In the genomic region with DNA sequence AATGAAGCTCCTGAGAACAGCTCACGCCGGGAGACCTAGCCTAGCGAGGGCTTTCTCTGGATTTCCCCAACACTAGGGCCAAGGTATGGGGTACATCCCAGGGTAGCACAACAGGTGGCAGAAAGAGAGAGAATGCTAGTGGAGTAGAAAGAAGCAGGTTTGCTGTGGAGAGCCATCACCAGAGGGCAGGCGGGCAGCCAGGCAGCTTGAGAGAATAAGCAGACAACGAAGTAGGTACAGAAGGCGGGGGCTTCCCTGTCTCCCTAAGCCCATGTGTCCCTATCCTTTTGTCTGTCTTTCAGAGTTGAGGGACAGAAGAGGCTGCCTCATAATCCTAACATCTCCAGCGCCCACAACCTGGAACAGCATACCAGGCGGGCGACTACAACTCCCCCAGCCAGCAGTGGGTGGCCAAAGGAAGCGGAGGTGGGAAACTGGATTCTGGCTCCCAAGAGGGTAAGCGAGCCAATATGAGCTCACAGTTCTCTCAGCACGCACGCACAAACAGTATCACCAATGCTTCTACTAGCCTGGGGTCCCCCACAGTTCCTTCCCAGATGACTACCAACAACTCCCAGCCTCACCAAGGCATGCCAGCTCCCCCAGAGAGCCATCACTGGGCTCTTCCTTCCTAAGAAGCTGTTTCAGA, we compare ENCODE assay signal across 8 mouse cellular contexts. TPM values are rescaled to one million over a fixed set of nuclear protein-coding genes. Genes with fewer than 3 reads are reported as not detected.
DNase-seq lines count a peak whose midpoint lies in the region; ATAC-seq lines count a peak whose summit lies in the region.

No protein-coding gene starts in this region.

- H3K36me3 ChIP-seq in heart, embryonic 14.5 days (ENCODE audit: control insufficient read depth, insufficient read depth, low read length), result peaks cover 32% of the 10 kb centered on the region
- no peaks in the 10 kb centered on the region for H3K36me3 ChIP-seq in hindbrain, embryonic 11.5 days (ENCODE audit: control insufficient read depth, insufficient read depth, low read length)
- H3K36me3 ChIP-seq in midbrain, embryonic 12.5 days, result no peaks in the 10 kb centered on the region

- H3K9ac ChIP-seq in heart, embryonic 14.5 days (ENCODE audit: low read length), result peak overlapping the region; percentile 88
- no peak overlapping the region for H3K9ac ChIP-seq in hindbrain, embryonic 11.5 days (ENCODE audit: low read depth, low read length)
- peak overlapping the region; percentile 89 for H3K9ac ChIP-seq in midbrain, embryonic 12.5 days (replicated peaks)

- H3K9me3 ChIP-seq in heart, embryonic 14.5 days (ENCODE audit: control insufficient read depth, low read length), result no peaks in the 10 kb centered on the region
- H3K9me3 ChIP-seq in hindbrain, embryonic 11.5 days (ENCODE audit: control insufficient read depth, low read length), result no peaks in the 10 kb centered on the region
- H3K9me3 ChIP-seq in midbrain, embryonic 12.5 days, result no peaks in the 10 kb centered on the region

- H3K27ac ChIP-seq in heart, embryonic 14.5 days (replicated peaks in 1 of 2; ENCODE audit: control insufficient read depth in 1 of 2, insufficient read depth in 1 of 2, low read depth in 2 of 2, low read length in 2 of 2), result peak overlapping the region in 1 of 2 experiments; percentile 41; a peak in 1 of 4 replicates
- 0 out of 2 replicates have a peak overlapping the region, but pooled peaks have one; percentile 97 for H3K27ac ChIP-seq in hindbrain, embryonic 11.5 days (ENCODE audit: low read depth, low read length)
- peak overlapping the region; percentile 99; the same call in 1 of the 2 replicates for H3K27ac ChIP-seq in midbrain, embryonic 12.5 days (replicated peaks)

- no peaks in the 10 kb centered on the region for H3K27me3 ChIP-seq in heart, embryonic 14.5 days (ENCODE audit: control insufficient read depth, insufficient read depth, low read length)
- no peaks in the 10 kb centered on the region for H3K27me3 ChIP-seq in hindbrain, embryonic 11.5 days (ENCODE audit: control insufficient read depth, insufficient read depth, low read length)
- no peaks in the 10 kb centered on the region for H3K27me3 ChIP-seq in midbrain, embryonic 12.5 days

- 79% methylated on average over 13 of the region's 13 CpGs for WGBS in heart, embryonic 14.5 days
- WGBS in hindbrain, embryonic 11.5 days, result 79% methylated on average over 13 of the region's 13 CpGs
- WGBS in midbrain, embryonic 12.5 days, result 72% methylated on average over 13 of the region's 13 CpGs

- DNase-seq in heart, postnatal 10 days, result no peak
- peak; percentile 60 for DNase-seq in cerebellum, adult 9-11 months
- no peak for DNase-seq in hindbrain, embryonic 11.5 days (ENCODE audit: low spot score)
- no peak for DNase-seq in thymus, postnatal 36 days
- no peak for DNase-seq in spleen, adult 18-20 months
- DNase-seq in ovary, postnatal 36 days (ENCODE audit: low spot score), result no peak

- no peak for ATAC-seq in heart, embryonic 14.5 days (ENCODE audit: insufficient number of reproducible peaks, insufficient read depth, low FRiP score, low read depth)
- no peak for ATAC-seq in hindbrain, embryonic 11.5 days (ENCODE audit: low FRiP score)
- no peak for ATAC-seq in midbrain, embryonic 12.5 days (ENCODE audit: low FRiP score, low read depth)

- peaks cover 42 to 68% of the 10 kb centered on the region in 2 experiments for H3K4me1 ChIP-seq in heart, embryonic 14.5 days (ENCODE audit: control insufficient read depth in 2 of 2, insufficient read depth in 2 of 2, low read length in 2 of 2)
- H3K4me1 ChIP-seq in hindbrain, embryonic 11.5 days (replicated peaks; ENCODE audit: control insufficient read depth, insufficient read depth, low read length), result peaks cover 36% of the 10 kb centered on the region
- peaks cover 92% of the 10 kb centered on the region for H3K4me1 ChIP-seq in midbrain, embryonic 12.5 days

- H3K4me3 ChIP-seq in heart, embryonic 14.5 days (ENCODE audit: control insufficient read depth in 1 of 2, insufficient read depth in 1 of 2, low read depth in 1 of 2, low read length in 2 of 2), result no peak overlapping the region
- peak overlapping the region; percentile 78; the same call in 1 of the 2 replicates for H3K4me3 ChIP-seq in hindbrain, embryonic 11.5 days (ENCODE audit: low read depth, low read length)
- H3K4me3 ChIP-seq in midbrain, embryonic 12.5 days, result peak overlapping the region; percentile 80

- intact Hi-C loops in heart, postnatal 10 days (cut with DNase I), result no loop called here

- H3K4me2 ChIP-seq in heart, embryonic 14.5 days (ENCODE audit: low read length), result peak overlapping the region; percentile 89
- peak overlapping the region; percentile 80 for H3K4me2 ChIP-seq in hindbrain, embryonic 11.5 days (replicated peaks; ENCODE audit: low read depth, low read length)
- H3K4me2 ChIP-seq in midbrain, embryonic 12.5 days (replicated peaks), result peak overlapping the region; percentile 66

RNA-seq across cellular contexts. Expression of gene Tet3, which starts 19.6 kb away (rescaled TPM):
- 22.8 and 28.9 TPM in 2 replicates for polyA plus RNA-seq in heart, embryonic 14.5 days (2014; fragmentation: Nextera tagmentation; extraction: Ambion mirVana)
- total RNA-seq in heart, postnatal 10 days (2021), result 10 to 100 TPM; 49.0 to 54.3 TPM
- 45.3 and 55.6 TPM in 2 replicates for polyA plus RNA-seq in hindbrain, embryonic 11.5 days (2014; fragmentation: Nextera tagmentation; extraction: Ambion mirVana)
- polyA plus RNA-seq in midbrain, embryonic 12.5 days (2016; fragmentation: Nextera tagmentation; extraction: Ambion mirVana), result 65.0 and 70.2 TPM in 2 replicates

Comparison
In these comparisons a context has a peak if more than half of its experiments do, and no peak if none do; other contexts are left out.
1. H3K4me3 ChIP-seq: peak in hindbrain, embryonic 11.5 days (single experiment) and midbrain, embryonic 12.5 days (single experiment); none in heart, embryonic 14.5 days (0 of 2).
2. Peak in every context shown above with its lines, with median percentiles within 50 percentile points of each other: H3K4me2 ChIP-seq.